Mouse (Mus musculus) MEL (cell line): ENCODE results near the gene Kctd20. TPM values are rescaled to one million over a fixed set of nuclear protein-coding genes. Genes with fewer than 3 reads are reported as not detected.

Experiments used
- DNase-seq: peaks from one replicate; pipeline ENCODE4 v3.0.0; 2011; ENCODE audit warnings: low read depth, low spot score
- H3K27ac ChIP-seq: 2 replicates; pipeline ENCODE4 v1.5.1; 2012; ENCODE audit warnings: low read depth, mild to moderate bottlenecking, control low read depth, low read length, moderate library complexity; ENCODE audit not compliant: control insufficient read depth
- H3K27me3 ChIP-seq, 2 experiments: fragments of 150-350 bp in 1 of 2; sonication (generic) in 1 of 2; 2 replicates each; pipeline ENCODE4 v1.6.1; 2012; ENCODE audit warnings: low read length in 2 of 2, mild to moderate bottlenecking in 2 of 2, improper control_type of control experiment in 1 of 2, moderate library complexity in 1 of 2; ENCODE audit not compliant: insufficient read depth in 2 of 2, control insufficient read depth in 1 of 2
- H3K36me3 ChIP-seq, 2 experiments: 2 replicates each; pipeline ENCODE4 v1.6.1; 2012 to 2014; ENCODE audit warnings: low read length in 2 of 2, improper control_type of control experiment in 1 of 2, inconsistent platforms in 1 of 2, mild to moderate bottlenecking in 1 of 2; ENCODE audit not compliant: insufficient read depth in 2 of 2, control insufficient read depth in 1 of 2
- H3K4me1 ChIP-seq, 2 experiments: fragments of 150-350 bp in 1 of 2; sonication (generic) in 1 of 2; 2 replicates each; pipeline ENCODE4 v1.6.1; 2012; ENCODE audit warnings: low read length in 2 of 2, improper control_type of control experiment in 1 of 2, mild to moderate bottlenecking in 1 of 2; ENCODE audit not compliant: insufficient read depth in 2 of 2, control insufficient read depth in 1 of 2
- H3K4me3 ChIP-seq, 2 experiments: fragments of 150-350 bp in 1 of 2; sonication (generic) in 1 of 2; 2 replicates each; pipeline ENCODE4 v1.5.1; 2012; ENCODE audit warnings: low read depth in 2 of 2, low read length in 2 of 2, mild to moderate bottlenecking in 2 of 2, moderate library complexity in 2 of 2, control low read depth in 1 of 2, improper control_type of control experiment in 1 of 2; ENCODE audit not compliant: control insufficient read depth in 1 of 2, insufficient read depth in 1 of 2
- H3K79me2 ChIP-seq: 2 replicates; pipeline ENCODE4 v1.6.1; 2012; ENCODE audit warnings: mild to moderate bottlenecking, low read length, moderate library complexity; ENCODE audit not compliant: control insufficient read depth, poor library complexity, insufficient read depth
- H3K9ac ChIP-seq: 2 replicates; pipeline ENCODE4 v1.6.1; 2012; ENCODE audit warnings: low read depth, mild to moderate bottlenecking, control low read depth, low read length, moderate library complexity; ENCODE audit not compliant: control insufficient read depth, poor library complexity, severe bottlenecking
- H3K9me3 ChIP-seq: fragments of 150-350 bp; sonication (generic); replicated peaks from 2 replicates; pipeline ENCODE4 v1.6.1; 2012; ENCODE audit warnings: mild to moderate bottlenecking, low read length, improper control_type of control experiment, moderate library complexity; ENCODE audit not compliant: insufficient read depth
- CHD2 ChIP-seq: IDR thresholded peaks from 2 replicates; pipeline ENCODE4 v1.6.1; 2011; ENCODE audit warnings: low read length, improper control_type of control experiment
- CTCF ChIP-seq, 3 experiments: IDR thresholded peaks in 2 of 3; conservative IDR thresholded peaks in 1 of 3; 2 replicates each; pipeline ENCODE4 v1.5.1; 2011 to 2012; ENCODE audit warnings: low read length in 3 of 3, low read depth in 2 of 3, mild to moderate bottlenecking in 2 of 3, improper control_type of control experiment in 1 of 3, inconsistent platforms in 1 of 3, mixed read lengths in 1 of 3, moderate library complexity in 1 of 3; ENCODE audit not compliant: control insufficient read depth in 1 of 3, insufficient read depth in 1 of 3, poor library complexity in 1 of 3, severe bottlenecking in 1 of 3
- ELF1 ChIP-seq: IDR thresholded peaks from 2 replicates; pipeline ENCODE4 v1.6.1; 2014; ENCODE audit warnings: low read depth, mild to moderate bottlenecking, inconsistent platforms, low read length, improper control_type of control experiment, moderate library complexity
- GABPA ChIP-seq: IDR thresholded peaks from 2 replicates; pipeline ENCODE4 v1.6.1; 2012; ENCODE audit warnings: low read depth, mild to moderate bottlenecking, inconsistent platforms, low read length, improper control_type of control experiment, moderate library complexity
- HCFC1 ChIP-seq: IDR thresholded peaks from 2 replicates; pipeline ENCODE4 v1.6.1; 2012; ENCODE audit warnings: low read depth, mild to moderate bottlenecking, inconsistent platforms, low read length, improper control_type of control experiment, moderate library complexity
- KAT2A ChIP-seq: conservative IDR thresholded peaks from 2 replicates; pipeline ENCODE4 v1.6.1; 2012; ENCODE audit warnings: low read depth, low read length, improper control_type of control experiment, inconsistent platforms
- MAFK ChIP-seq: IDR thresholded peaks from 2 replicates; pipeline ENCODE4 v1.6.1; 2011; ENCODE audit warnings: low read depth, mild to moderate bottlenecking, low read length, improper control_type of control experiment, borderline replicate concordance
- MAX ChIP-seq: IDR thresholded peaks from 2 replicates; pipeline ENCODE4 v1.6.1; 2011; ENCODE audit warnings: low read length, improper control_type of control experiment
- MEF2A ChIP-seq: IDR thresholded peaks from 2 replicates; pipeline ENCODE4 v1.6.1; 2014; ENCODE audit warnings: low read depth, mild to moderate bottlenecking, inconsistent platforms, low read length, improper control_type of control experiment; ENCODE audit not compliant: poor library complexity, insufficient replicate concordance, severe bottlenecking; ENCODE audit errors: extremely low read depth
- MXI1 ChIP-seq: IDR thresholded peaks from 2 replicates; pipeline ENCODE4 v1.6.1; 2011; ENCODE audit warnings: mild to moderate bottlenecking, low read depth, low read length, improper control_type of control experiment
- MYB ChIP-seq: IDR thresholded peaks from 2 replicates; pipeline ENCODE4 v1.6.1; 2011; ENCODE audit warnings: mild to moderate bottlenecking, low read depth, low read length, improper control_type of control experiment
- MYC ChIP-seq: IDR thresholded peaks from 2 replicates; pipeline ENCODE4 v1.6.1; 2011; ENCODE audit warnings: low read depth, mild to moderate bottlenecking, low read length, improper control_type of control experiment, moderate library complexity
- NELFE ChIP-seq: IDR thresholded peaks from 2 replicates; pipeline ENCODE4 v1.6.1; 2011; ENCODE audit warnings: low read depth, low read length, improper control_type of control experiment
- POLR2A ChIP-seq, 2 experiments: IDR thresholded peaks; 2 replicates each; pipeline ENCODE4 v1.6.1; 2011 to 2012; ENCODE audit warnings: low read length in 2 of 2, mild to moderate bottlenecking in 2 of 2, control low read depth in 1 of 2, improper control_type of control experiment in 1 of 2, low read depth in 1 of 2, moderate library complexity in 1 of 2; ENCODE audit not compliant: control insufficient read depth in 1 of 2, insufficient read depth in 1 of 2, poor library complexity in 1 of 2
- RCOR1 ChIP-seq: IDR thresholded peaks from 2 replicates; pipeline ENCODE4 v1.6.1; 2012; ENCODE audit warnings: low read depth, mild to moderate bottlenecking, inconsistent platforms, low read length, improper control_type of control experiment
- SIN3A ChIP-seq: IDR thresholded peaks from 2 replicates; pipeline ENCODE4 v1.6.1; 2012; ENCODE audit warnings: low read length, improper control_type of control experiment, inconsistent platforms
- TAL1 ChIP-seq: IDR thresholded peaks from 2 replicates; pipeline ENCODE4 v1.6.1; 2012; ENCODE audit warnings: mild to moderate bottlenecking, inconsistent platforms, low read length, moderate library complexity, mixed read lengths
- TBP ChIP-seq: IDR thresholded peaks from 2 replicates; pipeline ENCODE4 v1.8.0; 2011; ENCODE audit warnings: low read depth, low read length, improper control_type of control experiment
- TCF12 ChIP-seq: IDR thresholded peaks from 2 replicates; pipeline ENCODE4 v1.6.1; 2014; ENCODE audit warnings: low read depth, mild to moderate bottlenecking, inconsistent platforms, low read length, improper control_type of control experiment, moderate library complexity
- USF1 ChIP-seq: IDR thresholded peaks from 2 replicates; pipeline ENCODE4 v1.6.1; 2014; ENCODE audit warnings: low read depth, mild to moderate bottlenecking, inconsistent platforms, low read length, improper control_type of control experiment, moderate library complexity
- polyA plus RNA-seq, 2 experiments: library from polyadenylated mRNA; stranded (reverse) in 1 of 2; unstranded in 1 of 2; fragments of >175 nt in 1 of 2; fragments of >200 nt in 1 of 2; gene quantifications; 2 replicates each; pipeline versions ENCODE4 v1.2.1 to v1.2.4; 2012; ENCODE audit warnings: low replicate concordance in 2 of 2, low read depth in 1 of 2; ENCODE audit not compliant: insufficient read length in 2 of 2, insufficient read depth in 1 of 2, missing spikeins in 1 of 2
- total RNA-seq: library from RNA; depleted of rRNA; stranded (reverse); fragments of 300-350 nt; gene quantifications from 2 replicates; pipeline ENCODE4 v1.2.3, GENCODE M21; 2012

The Kctd20 gene
- total and polyA plus RNA-seq, 3 experiments: 41.8 to 65.4 TPM; not detected in 1

DNA sequence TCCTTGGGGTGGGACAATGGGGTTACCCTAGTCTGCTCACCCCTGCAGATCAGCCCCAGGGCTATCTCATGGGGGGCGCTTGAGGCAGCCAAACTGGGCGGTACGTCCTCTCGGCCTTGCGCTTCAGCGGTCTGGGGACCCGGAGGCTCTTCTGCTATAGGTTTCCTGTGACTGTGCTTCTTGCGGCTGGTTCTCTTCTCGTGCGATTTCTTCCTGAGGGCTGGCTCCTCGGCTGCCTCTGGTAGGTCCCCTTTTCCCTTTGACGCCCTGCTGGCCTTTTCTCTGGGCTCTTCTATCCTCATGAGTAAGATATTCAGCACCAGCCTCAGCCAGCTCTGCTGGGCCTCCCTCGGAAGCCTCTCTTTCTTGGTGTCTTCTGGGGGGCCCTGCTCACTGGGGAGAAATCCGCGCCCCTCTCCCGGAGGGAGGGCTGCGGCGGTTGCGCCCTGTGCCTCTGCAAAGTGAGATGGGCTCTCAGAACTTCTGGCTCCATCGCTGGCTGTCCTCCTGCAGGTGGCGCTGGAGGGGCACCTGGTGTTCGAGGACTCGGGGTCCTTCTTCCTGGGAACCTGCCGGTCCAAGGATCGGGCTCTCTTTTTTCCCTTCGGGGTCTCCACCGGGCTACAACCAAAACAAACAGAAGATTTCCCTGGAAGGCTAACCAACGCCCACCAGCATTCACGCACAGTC is 42.4 kb upstream of the Kctd20 start (continued):
- TF ChIP-seq TBP (no peak), CHD2 (no peak), KAT2A (no peak), MEF2A (no peak)
- TF ChIP-seq, all 39 proteins: peak for 4

DNA sequence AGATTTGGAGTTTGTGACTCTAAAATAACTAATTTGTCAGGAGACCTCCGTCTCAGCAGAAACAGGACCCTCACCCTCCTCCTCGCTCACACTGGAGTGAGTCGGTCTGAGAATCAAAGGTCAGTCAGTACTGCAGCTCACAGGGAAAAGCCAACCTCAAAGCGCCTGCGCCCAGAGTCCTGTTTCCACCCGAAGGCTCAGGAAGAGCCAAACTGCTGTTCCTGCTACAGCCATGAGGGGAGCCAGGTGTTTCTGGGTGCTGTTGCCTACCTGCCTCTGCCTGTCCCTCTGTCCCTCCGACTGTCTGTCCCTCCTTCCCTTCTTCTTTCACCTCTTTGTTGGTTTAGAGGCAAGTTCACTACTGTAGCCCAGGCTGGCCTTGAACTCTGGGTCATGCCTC is 41.6 kb upstream of the Kctd20 start:
- DNase-seq: no peak
- H3K27ac ChIP-seq: no peak overlapping the region
- no peaks in the 10 kb centered on the region for H3K79me2 ChIP-seq
- H3K27me3 ChIP-seq: 0 out of 4 replicates have a peak, but pooled peaks cover 0 to 1% of the 10 kb centered on the region in 2 experiments
- H3K9ac ChIP-seq: no peak overlapping the region
- H3K4me3 ChIP-seq: no peak overlapping the region
- TF ChIP-seq CTCF (IDR thresholded peaks at IDR 0.05 in 2 of 3, conservative IDR thresholded peaks at IDR 0.05 in 1 of 3; ENCODE audit: control insufficient read depth in 1 of 3, insufficient read depth in 1 of 3, low read depth in 2 of 3, low read length in 3 of 3, poor library complexity in 1 of 3, severe bottlenecking in 1 of 3) (no peak; a peak in 1 of 6 replicates), TCF12 (no peak), ELF1 (no peak), MAFK (no peak), RCOR1 (no peak), MAX (no peak), MYB (no peak), USF1 (no peak), TAL1 (no peak), HCFC1 (no peak), TBP (no peak), MEF2A (no peak), SIN3A (no peak), POLR2A (IDR thresholded peaks at IDR 0.05; ENCODE audit: control insufficient read depth in 1 of 2, insufficient read depth in 1 of 2, low read depth in 1 of 2, low read length in 2 of 2, poor library complexity in 1 of 2) (no peak), NELFE (no peak), GABPA (no peak)
- no peaks in the 10 kb centered on the region for H3K9me3 ChIP-seq
- H3K4me1 ChIP-seq: no peaks in the 10 kb centered on the region
- H3K36me3 ChIP-seq: no peaks in the 10 kb centered on the region

DNA sequence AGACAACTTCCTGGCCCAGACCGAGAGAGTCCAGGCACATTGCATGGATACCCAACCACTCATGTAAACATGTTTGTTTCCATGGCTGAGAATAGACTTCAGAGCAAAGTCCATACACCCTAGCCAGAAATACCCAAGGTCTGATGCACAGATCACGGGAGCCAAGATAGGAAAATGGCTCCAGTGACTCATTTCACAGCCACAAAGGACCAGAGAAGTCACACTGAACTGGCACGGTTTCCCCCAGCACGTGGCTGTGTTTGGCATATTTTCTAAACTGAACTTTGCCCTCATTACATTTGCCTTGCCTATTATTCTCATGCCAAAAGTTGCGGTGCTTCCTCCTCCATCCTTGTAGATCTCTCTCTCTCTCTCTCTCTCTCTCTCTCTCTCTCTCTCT is 38.5 kb upstream of the Kctd20 start:
- H3K79me2 ChIP-seq: no peaks in the 10 kb centered on the region
- no peak overlapping the region for H3K4me3 ChIP-seq
- H3K9ac ChIP-seq: no peak overlapping the region
- DNase-seq: no peak
- no peaks in the 10 kb centered on the region for H3K4me1 ChIP-seq
- 0 out of 4 replicates have a peak, but pooled peaks cover 0 to 1% of the 10 kb centered on the region in 2 experiments for H3K27me3 ChIP-seq
- TF ChIP-seq GABPA: no peak
- 0 out of 2 replicates have a peak, but pooled peaks have one; percentile 20 for TF ChIP-seq MYC
- TF ChIP-seq MXI1: peak; percentile 54; the same call in 1 of the 2 replicates
- peak; percentile 66 for TF ChIP-seq MAX
- peak; percentile 45; the same call in 1 of the 2 replicates for TF ChIP-seq USF1
- TF ChIP-seq, all 39 proteins: peak for 4
- no peaks in the 10 kb centered on the region for H3K9me3 ChIP-seq
- no peaks in the 10 kb centered on the region for H3K36me3 ChIP-seq
- H3K27ac ChIP-seq: no peak overlapping the region
